Mouse (Mus musculus): ENCODE data around the gene Exoc3l. TPM values are rescaled to one million over a fixed set of nuclear protein-coding genes. Genes with fewer than 3 reads are reported as not detected.

The Exoc3l gene
- total RNA-seq, 2 experiments from 2014 or later, result 0.98 to 1.3 TPM

DNA sequence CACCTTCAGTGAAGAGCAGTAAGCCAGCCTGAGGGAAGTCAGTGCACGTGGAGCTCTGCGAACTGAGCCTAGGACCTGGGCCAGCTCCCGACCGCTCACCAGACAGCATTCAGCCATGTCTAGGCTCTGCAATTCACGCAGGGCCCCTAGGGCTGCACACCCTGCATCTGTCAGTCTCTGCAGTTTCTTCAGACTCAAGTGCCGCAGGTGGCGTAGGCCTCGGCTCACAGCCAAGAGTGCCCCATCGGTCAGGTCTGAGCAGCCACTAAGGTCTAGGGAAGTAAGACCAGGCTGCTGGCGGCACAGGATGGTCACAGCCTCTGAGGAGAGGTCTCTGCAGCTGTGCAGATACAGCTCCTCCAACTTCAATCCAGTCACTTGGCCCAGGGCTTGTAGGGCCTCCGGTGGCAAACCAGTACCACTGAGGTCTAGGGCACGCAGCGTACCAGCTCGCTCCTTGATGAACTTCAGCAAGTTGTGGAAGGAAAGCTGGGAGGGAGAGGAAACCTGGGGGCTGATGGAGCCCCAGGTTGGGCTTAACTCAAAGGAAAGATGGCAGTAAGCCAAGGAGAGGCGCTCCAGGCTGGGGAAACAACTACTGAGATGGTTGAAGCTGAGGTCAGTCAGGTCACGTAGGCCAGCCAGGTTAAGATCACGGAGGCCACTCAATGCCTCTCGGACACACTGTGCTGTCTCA lies 19.3 kb upstream of the Exoc3l start:
- no peak for DNase-seq (ENCODE audit: extremely low spot score in 1 of 2, low spot score in 1 of 2)

DNA sequence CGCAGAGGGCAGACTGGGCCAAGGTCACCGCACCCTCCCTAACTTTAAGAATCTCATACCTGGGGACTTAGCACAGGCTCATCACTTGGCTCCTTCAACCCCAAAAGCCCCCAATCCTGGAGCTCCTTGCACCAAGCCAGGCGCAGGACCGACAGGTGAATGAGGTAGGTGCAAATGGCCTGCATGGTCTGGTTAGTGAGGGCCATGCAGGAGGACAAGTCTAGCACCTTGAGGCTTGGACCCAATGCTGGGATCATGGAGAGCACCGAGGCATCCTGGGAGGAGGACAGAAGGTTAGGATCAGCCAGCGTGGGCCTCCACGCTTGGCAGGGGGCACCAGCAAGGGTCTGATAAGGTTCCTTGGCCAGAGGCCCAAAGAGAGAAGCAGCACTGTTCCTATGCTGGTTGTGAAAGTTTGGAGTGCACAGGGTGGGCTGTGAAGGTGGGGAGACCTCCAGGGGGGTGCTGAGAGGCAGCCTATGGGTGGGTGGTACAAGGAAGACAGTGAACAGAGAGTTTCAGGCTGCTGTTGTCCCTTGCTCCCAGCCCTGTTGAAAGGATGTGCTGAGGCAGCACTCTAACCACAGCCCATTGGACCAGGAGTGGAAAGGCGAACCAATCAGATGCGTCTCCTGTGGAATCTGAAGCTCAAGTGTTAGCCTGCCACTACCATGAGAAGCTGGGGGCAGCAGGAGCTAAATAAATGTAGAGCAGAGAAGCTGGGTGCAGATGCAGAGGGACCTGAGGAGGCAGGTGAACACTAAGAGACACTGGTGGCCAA lies 17.9 kb upstream of the Exoc3l start:
- no peak for DNase-seq (ENCODE audit: extremely low spot score in 1 of 2, low spot score in 1 of 2)

GRCm38 (mm10) chr8:105312891-105313481 lies 17.1 kb upstream of the Exoc3l start:
- no peak for DNase-seq (ENCODE audit: extremely low spot score in 1 of 2, low spot score in 1 of 2)

GRCm38 (mm10) chr8:105311718-105312117 lies 15.8 kb upstream of the Exoc3l start:
- no peak for DNase-seq (ENCODE audit: extremely low spot score in 1 of 2, low spot score in 1 of 2)

DNA sequence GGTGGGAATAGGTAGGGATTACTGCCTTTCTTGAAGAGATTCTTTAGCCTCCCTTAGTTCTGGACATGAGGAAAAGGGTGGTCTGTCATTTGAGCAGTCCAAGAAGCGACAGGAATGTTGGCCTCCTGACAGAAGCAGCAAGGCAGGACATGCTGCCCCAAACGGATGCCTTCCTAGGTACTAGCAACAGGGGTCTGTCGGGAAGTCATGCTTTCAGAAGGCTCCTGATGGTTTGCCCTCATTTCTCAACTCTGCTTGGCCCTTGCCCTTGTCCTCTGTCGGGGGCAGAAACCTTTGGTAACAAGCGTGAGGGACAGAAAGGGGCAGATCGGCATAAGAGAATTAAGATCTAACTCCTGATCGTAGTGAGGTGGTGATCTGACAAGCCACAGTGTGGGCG lies 14.2 kb upstream of the Exoc3l start:
- DNase-seq (ENCODE audit: extremely low spot score in 1 of 2, low spot score in 1 of 2), result no peak

- no peak for DNase-seq (ENCODE audit: extremely low spot score in 1 of 2, low spot score in 1 of 2)
Measured at GRCm38 (mm10) chr8:105309142-105309847, 13.4 kb upstream of the Exoc3l start.

DNA sequence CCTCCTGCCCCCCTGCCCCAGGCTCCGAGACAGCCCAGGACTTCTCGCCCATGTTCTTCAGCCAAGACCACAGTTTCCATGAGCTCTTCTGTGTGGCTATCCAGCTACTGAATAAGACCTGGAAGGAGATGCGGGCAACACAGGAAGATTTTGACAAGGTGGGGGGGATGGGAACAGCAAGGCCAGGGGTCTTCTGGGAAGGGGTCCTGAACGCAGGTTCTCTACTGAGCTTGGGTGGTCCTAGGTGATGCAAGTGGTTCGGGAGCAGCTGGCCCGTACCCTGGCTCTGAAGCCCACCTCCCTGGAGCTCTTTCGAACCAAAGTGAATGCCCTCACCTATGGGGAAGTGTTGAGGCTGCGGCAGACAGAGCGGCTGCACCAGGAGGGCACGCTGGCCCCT lies 12.5 kb upstream of the Exoc3l start:
- no peak for DNase-seq (ENCODE audit: extremely low spot score in 1 of 2, low spot score in 1 of 2)

DNA sequence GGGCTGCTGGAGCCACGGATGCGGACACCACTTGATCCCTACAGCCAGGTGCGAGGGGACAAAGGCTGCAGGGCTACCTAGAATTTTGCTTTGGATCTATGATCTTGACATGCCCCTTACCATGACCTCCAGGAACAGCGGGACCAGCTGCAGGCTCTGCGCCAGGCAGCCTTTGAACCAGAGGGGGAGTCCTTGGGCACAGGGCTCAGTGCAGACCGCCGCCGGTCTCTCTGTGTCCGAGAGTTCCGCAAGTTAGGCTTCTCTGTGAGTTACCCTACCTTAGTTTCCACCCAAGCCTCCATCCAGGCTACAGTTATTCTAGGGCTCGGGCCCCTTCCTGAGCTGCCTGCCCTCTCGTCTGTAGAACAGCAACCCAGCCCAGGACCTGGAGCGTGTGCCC lies 11.8 kb upstream of the Exoc3l start:
- DNase-seq (ENCODE audit: extremely low spot score in 1 of 2, low spot score in 1 of 2), result no peak

DNA sequence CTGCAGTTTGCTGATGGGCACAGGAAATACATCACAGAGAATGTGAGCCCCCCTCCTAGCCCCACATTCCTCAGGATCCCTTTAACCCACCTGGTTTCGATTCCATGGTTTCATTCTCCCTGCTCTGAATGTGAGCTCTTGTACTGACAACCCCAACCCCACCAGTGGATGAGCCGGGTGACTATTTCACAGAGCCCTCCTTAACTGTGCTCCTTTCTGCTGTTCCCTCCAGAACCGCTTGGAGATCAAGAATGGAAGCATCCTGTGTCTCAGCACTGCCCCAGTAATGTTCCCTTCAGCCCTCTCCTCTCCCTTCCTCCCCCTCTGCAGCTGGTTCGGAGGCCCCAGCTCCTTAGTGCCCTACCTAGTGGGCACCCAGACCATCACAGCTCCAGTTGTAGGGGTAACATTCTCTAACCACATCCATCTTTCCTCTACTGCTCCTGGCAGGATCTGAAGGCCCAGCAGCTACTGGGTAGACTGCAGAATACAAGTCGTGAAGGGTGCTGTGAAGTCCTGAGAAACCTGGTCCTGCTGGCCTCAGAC lies 10.3 kb upstream of the Exoc3l start:
- no peak for DNase-seq (ENCODE audit: extremely low spot score in 1 of 2, low spot score in 1 of 2)

GRCm38 (mm10) chr8:105305211-105306145 lies 9.6 kb upstream of the Exoc3l start, which contains the start of gene Elmo3:
Elmo3 (plus strand) TSS chr8:105305601.
- peak in 1 of 2 experiments; percentile 54 for DNase-seq (ENCODE audit: extremely low spot score in 1 of 2, low spot score in 1 of 2)

GRCm38 (mm10) chr8:105304325-105305210 lies 8.7 kb upstream of the Exoc3l start:
- no peak for DNase-seq (ENCODE audit: extremely low spot score in 1 of 2, low spot score in 1 of 2)

DNA sequence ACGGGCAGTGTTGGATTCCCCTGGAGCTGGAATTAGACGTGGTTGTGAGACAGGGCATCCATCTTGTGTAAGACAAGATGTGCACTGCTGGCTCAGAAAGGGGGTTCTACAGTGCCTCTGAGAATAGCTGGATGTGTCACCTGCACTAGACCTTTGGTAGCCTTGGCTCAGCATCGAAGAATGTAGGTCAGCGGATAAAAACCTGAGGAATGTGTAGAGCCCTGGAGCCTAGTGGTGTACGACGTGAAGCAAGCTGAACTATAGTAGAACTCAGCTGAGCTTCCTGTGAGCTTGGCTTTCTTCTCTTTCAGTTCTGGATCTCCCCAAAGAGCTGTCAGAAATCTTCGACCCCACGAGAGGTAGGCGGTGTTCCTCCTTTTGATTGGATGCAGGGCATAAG lies 8.0 kb upstream of the Exoc3l start:
- no peak for DNase-seq (ENCODE audit: extremely low spot score in 1 of 2, low spot score in 1 of 2)

DNA sequence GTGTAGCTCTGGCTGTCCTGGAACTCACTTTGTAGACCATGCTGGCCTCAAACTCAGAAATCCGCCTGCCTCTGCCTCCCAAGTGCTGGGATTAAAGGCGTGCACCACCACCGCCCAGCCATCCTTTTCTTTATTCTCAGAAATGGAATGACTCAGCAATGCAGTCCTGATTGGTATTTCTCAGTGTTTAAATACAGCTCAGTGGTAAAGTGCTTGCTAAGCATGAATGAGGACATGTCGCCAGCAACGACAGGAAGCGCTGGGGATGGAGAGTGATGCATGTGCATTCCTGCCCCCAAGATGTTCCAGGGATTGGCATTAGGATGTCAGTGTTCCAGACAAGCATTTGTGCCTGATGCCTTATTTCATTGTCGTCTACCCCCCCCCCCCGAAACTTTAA lies 7.5 kb upstream of the Exoc3l start:
- no peak for DNase-seq (ENCODE audit: extremely low spot score in 1 of 2, low spot score in 1 of 2)

DNA sequence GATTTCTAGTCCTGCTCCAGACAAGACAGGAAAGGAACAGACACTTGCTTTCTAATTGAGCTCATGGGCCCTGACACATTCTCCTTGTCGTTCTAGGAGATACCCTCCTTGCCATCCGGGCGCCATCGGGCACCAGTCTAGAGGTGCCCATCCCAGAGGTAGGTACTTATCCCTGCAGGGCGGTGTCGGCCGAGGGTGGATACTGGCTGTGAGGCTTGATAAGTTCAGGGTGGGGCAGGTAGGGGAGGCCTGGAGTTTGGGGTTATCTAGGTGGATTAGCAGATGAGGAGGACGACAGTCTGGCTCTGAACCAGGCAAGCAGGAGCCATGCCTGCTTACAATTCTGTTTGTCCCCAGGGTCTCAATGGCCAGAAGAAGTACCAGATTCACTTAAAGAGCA lies 4.1 kb upstream of the Exoc3l start:
- no peak for DNase-seq (ENCODE audit: extremely low spot score in 1 of 2, low spot score in 1 of 2)

GRCm38 (mm10) chr8:105298351-105299252 lies 2.7 kb upstream of the Exoc3l start:
- no peak for DNase-seq (ENCODE audit: extremely low spot score in 1 of 2, low spot score in 1 of 2)

GRCm38 (mm10) chr8:105297511-105298192 lies 1.8 kb upstream of the Exoc3l start, which contains the start of gene E2f4:
E2f4 (plus strand) TSS chr8:105297663.
- peak; percentile 80 to 85 for DNase-seq (ENCODE audit: extremely low spot score in 1 of 2, low spot score in 1 of 2)

- DNase-seq (ENCODE audit: extremely low spot score in 1 of 2, low spot score in 1 of 2), result no peak
Measured at GRCm38 (mm10) chr8:105295256-105295655, 645 bp downstream of the Exoc3l start.

Measured in layer of hippocampus, postnatal 25 days (tissue).